Mouse (Mus musculus) bone marrow, adult 2 months (tissue): ENCODE measurements at regions not wholly inside any gene's neighbourhood (a gene's known extent, or its start where the extent isn't known, plus 50 kb on each side); places are given as distances from the start of the nearest gene placed in this dataset.

ENCODE experiments used
- H3K27ac ChIP-seq: fragments of 200-500 bp; 2 replicates; pipeline ENCODE4 v1.5.1; 2012; ENCODE audit warnings: low read depth, mild to moderate bottlenecking, control low read depth, inconsistent platforms, low read length; ENCODE audit not compliant: control insufficient read depth, poor library complexity, insufficient read depth
- H3K4me1 ChIP-seq: fragments of 200-500 bp; 2 replicates; pipeline ENCODE4 v1.6.1; 2011; ENCODE audit warnings: low read length; ENCODE audit not compliant: control insufficient read depth, insufficient read depth
- H3K4me3 ChIP-seq: fragments of 200-500 bp; replicated peaks from 2 replicates; pipeline ENCODE3; 2011; ENCODE audit warnings: mild to moderate bottlenecking, low read depth, low read length, control low read depth; ENCODE audit not compliant: control insufficient read depth
- CTCF ChIP-seq: fragments of 200-500 bp; IDR thresholded peaks from 2 replicates; pipeline ENCODE4 v1.5.1; 2011; ENCODE audit warnings: low read length, control low read depth; ENCODE audit not compliant: control insufficient read depth, insufficient read depth
- POLR2A ChIP-seq: fragments of 200-500 bp; IDR thresholded peaks from 2 replicates; pipeline ENCODE4 v1.6.1; 2011; ENCODE audit warnings: low read depth, mild to moderate bottlenecking, control low read depth, low read length, borderline replicate concordance; ENCODE audit not compliant: control insufficient read depth
- WGBS: fragments of 180-500 bp; shearing (Covaris S2); methylation state at CpG from one replicate; pipeline ENCODE4 v1.1.7; 2018; 5-methylcytosine and 5-hydroxymethylcytosine counted together

DNA sequence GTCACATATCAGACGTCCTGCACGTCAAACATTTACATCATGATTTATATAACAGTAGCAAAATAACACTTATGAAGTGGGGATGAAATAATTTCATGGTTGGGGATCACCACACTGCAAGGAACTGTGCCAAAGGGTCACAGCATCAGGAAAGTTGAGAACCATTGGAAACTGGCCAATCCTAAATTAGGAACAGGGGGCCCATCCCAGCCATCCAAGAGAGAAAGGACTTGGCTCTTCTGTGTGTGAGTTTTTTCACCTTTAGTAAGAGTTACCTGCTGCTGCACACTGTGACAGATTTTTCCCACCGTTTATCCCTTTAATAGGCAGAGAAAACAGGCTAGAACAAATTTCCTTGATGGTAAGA, 141.2 kb upstream of the Hs6st1 start:
- no peak overlapping the region for H3K4me3 ChIP-seq
- H3K4me1 ChIP-seq = no peaks in the 10 kb centered on the region
- WGBS = 70% methylated on average over 3 of the region's 3 CpGs
- TF ChIP-seq CTCF = no peak
- no peak for TF ChIP-seq POLR2A
- H3K27ac ChIP-seq = no peak overlapping the region

DNA sequence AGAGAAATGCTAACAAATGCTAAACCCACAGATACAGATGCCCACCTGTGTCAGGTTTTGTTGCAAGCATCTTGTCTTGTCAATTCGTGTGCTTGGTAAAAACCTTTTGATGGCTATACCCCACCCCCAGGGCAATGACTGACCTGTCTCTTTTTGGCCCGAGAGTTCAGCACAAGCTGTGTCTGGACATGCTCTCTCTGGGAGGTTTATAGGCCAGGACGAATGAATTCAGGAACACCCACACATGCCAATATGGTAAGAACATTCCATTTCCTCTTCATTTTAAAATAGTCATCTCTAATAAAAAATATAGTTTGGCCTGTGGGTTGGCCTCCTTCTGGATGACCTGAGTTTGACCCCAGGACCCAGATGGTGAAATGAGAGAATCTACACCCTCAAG, 137.8 kb upstream of the Hs6st1 start:
- H3K4me1 ChIP-seq = no peaks in the 10 kb centered on the region
- TF ChIP-seq CTCF = no peak
- no peak overlapping the region for H3K27ac ChIP-seq
- WGBS = 58% methylated on average over 3 of the region's 3 CpGs
- H3K4me3 ChIP-seq = no peak overlapping the region

DNA sequence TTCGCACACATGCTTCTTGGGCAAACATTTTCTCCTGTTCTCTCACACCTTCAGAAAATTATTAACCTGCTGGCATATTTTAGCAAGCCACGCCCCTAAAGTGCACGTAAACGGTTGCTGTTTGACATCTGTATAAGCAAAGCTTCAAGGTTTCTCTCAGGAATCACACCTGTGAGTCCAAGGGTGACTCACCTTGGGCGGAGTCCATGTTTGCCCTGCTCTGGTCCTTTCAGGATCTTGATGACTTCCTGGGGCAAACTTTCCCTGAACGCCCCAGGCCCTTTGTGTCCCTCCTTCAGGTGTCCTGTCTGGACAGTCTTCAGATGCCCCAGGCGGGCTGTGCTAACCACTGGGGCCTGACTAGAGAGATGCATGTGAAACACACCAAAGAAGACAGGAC, 137.1 kb upstream of the Hs6st1 start:
- 86% methylated on average over 7 of the region's 7 CpGs for WGBS

DNA sequence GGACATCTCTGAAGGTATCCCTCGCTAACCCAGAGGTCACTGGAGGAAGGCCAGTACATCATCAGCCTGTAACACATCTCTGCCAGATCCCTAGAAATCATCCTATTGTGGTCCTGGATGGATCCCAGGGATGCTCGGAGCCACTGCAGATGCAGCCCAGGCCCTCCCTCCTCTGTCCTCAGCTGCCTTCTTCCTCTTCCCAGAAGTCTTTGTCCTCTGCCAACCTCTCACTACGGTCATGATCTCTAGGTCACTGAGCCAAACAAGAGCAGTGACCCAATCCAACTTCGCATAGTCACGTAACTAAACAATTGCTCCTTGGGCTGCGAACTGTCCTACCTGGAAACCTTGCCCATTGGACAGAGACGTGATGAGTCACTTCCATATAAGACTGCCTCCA, 134.7 kb upstream of the Hs6st1 start:
- no peak overlapping the region for H3K27ac ChIP-seq
- TF ChIP-seq POLR2A (no peak), CTCF (no peak)
- H3K4me3 ChIP-seq = no peak overlapping the region
- H3K4me1 ChIP-seq = no peaks in the 10 kb centered on the region; the same call in 1 of the 2 replicates
- WGBS = 87% methylated on average over 7 of the region's 7 CpGs

More for the DNA sequence above, 137.1 kb upstream of the Hs6st1 start:
- Histone ChIP-seq H3K4me1 (no peaks in the 10 kb centered on the region; the same call in 1 of the 2 replicates), H3K4me3 (no peak overlapping the region), H3K27ac (no peak overlapping the region)
- TF ChIP-seq POLR2A (no peak), CTCF (no peak)

DNA sequence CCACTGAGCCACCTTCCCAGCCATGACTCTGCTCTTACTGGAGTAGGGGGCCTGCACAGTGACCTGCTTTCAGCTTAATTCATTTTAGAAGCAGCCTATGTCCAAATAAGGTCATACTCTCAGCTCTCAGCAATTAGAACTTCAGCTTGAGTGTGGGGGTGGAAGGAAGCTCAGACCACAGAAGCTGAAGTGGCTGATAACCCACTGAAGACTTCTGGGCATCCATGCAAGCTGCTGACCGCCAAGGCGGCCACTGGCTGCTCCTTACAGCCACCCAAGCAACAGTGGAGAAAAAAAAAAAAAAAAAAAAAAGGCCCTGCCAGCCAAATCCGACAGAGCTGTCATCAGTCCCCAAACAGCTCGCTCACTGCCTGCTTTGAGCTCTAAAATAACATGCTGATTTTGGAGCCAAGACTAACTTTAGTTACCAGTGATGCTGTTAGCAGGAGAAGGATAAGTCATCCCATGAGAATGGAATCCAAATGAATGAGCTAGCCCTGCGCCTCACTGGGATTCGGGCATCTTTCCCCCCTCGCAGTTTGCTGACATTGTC, 133.0 kb upstream of the Hs6st1 start:
- TF ChIP-seq POLR2A = no peak
- Histone ChIP-seq H3K27ac (no peak overlapping the region), H3K4me1 (no peaks in the 10 kb centered on the region; the same call in 1 of the 2 replicates), H3K4me3 (no peak overlapping the region)
- WGBS = 34% methylated on average over 7 of the region's 7 CpGs

DNA sequence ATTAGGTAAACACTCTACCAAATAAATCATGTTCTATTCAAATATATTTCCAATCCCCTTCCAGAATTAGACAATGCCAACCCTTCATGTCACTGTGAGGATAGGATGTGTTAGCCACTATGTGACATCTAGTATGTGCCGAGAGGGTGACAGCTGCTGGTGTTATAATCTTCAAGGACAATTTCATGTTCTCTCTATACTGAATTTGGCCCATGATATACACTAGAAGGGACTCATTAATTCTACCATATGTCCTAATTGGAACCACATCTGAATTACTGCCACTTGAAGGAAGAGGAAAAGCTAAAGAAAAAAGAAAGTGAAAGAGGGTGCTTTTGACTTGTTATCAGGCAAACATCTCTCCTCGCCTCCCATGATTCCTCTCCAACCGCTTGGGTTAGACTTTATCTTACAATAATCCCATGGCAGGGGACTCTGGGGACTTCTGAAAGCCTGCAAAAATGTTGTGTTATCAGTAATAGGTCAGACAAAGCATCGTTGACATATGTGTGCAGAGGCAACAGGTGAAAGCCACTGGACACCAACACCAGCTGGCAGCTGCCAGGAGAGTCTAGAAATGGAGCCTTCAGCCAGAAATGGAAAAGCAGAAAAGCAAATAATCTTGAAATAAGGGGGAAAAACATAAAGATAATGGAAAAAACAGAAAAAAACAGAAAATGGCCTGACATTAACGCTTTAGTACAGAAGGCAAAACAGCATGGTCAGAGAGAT, 131.7 kb upstream of the Hs6st1 start:
- 53% methylated on average over 5 of the region's 5 CpGs for WGBS
- Histone ChIP-seq H3K27ac (no peak overlapping the region), H3K4me1 (no peaks in the 10 kb centered on the region; the same call in 1 of the 2 replicates), H3K4me3 (no peak overlapping the region)
- TF ChIP-seq CTCF (no peak), POLR2A (no peak)

DNA sequence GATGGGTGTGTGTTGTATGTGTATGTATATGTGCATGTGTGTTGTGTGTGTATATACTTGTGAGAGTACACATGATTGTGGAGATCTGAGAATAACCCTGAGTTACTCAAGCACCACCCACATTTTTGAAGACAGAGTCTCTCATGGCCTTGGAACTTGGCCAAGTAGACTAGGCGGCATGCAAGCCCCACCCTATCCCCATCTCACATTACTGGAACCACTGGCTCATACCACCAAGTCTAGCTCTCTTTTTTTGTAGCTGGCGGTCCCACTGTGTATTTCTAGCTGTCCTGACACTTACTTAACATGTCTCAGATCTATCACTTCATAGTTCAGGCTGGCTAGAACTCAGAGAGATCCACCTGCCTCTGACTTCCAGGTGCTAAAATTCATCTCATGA, 128.0 kb upstream of the Hs6st1 start:
- no peak overlapping the region for H3K4me3 ChIP-seq
- H3K27ac ChIP-seq = no peak overlapping the region
- H3K4me1 ChIP-seq = no peaks in the 10 kb centered on the region; the same call in 1 of the 2 replicates
- 70% methylated on average over 2 of the region's 2 CpGs for WGBS
- no peak for TF ChIP-seq CTCF
- no peak for TF ChIP-seq POLR2A

DNA sequence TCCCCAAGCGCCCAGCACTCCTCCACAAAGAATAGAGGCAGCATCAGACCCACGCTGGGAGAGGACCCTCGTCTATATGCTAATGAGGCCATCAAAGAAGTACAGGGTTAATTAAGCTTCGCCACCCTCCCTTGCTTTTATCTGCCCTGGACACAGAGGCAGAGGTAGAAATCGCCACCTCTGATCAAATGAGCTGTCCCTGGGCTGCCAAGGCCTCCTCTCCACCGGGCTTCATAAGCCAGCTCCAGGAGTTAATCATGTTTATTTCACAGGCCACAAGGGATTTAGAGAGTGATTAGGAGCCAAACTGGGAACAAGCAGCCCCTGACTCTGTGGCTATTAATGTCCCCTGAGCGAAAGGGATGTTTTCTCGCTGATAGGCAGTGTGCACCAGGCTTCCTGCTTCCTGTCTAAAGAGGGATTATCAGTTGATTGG, 126.5 kb upstream of the Hs6st1 start:
- no peak overlapping the region for H3K4me3 ChIP-seq
- TF ChIP-seq POLR2A (no peak), CTCF (no peak)
- H3K4me1 ChIP-seq = no peaks in the 10 kb centered on the region; the same call in 1 of the 2 replicates
- H3K27ac ChIP-seq = no peak overlapping the region
- WGBS = 65% methylated on average over 8 of the region's 8 CpGs

DNA sequence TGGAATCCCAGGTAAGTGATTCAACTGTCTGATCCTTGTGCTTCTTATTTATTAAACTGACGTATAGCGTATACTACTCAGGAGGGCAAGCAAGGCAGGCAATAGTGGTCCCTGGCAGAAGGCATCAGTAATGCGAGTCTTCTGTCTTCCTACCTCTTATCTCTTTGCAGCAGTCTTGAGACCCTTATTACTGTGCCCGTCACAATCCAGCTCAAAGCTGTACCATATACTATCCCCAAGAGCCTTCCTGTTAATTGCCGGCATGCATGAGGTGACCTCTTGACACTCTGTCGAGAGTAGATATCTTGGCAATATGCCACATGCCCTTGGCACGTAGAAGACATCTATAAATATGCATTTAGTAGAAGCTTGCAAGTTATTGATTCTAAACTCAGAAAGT, 126.0 kb upstream of the Hs6st1 start:
- 66% methylated on average over 7 of the region's 7 CpGs for WGBS
- Histone ChIP-seq H3K27ac (no peak overlapping the region), H3K4me1 (no peaks in the 10 kb centered on the region; the same call in 1 of the 2 replicates), H3K4me3 (no peak overlapping the region)
- TF ChIP-seq POLR2A = no peak
- TF ChIP-seq CTCF = no peak
